Mouse (Mus musculus) forebrain, embryonic 15.5 days (tissue): ENCODE data around the gene Map4k2. TPM values are rescaled to one million over a fixed set of nuclear protein-coding genes. Genes with fewer than 3 reads are reported as not detected.
"Not testable (repeated sequence)": the region's sequence is repeated elsewhere in the genome, so short reads cannot be mapped to it uniquely, and the experiment has no call there.

Source experiments
- ATAC-seq: fragments of 200-750 bp; cut with Nextera tagmentation; replicated peaks from 2 replicates; pipeline ENCODE4 v1.8.0; 2017; ENCODE audit warnings: mild to moderate bottlenecking, moderate TSS enrichment, moderate library complexity
- H3K27ac ChIP-seq: fragments of 300-500 bp; sonication (generic); replicated peaks from 2 replicates; pipeline ENCODE4 v1.5.1; 2015; ENCODE audit warnings: mild to moderate bottlenecking, inconsistent platforms
- H3K27me3 ChIP-seq: fragments of 300-500 bp; sonication (generic); 2 replicates; pipeline ENCODE4 v1.6.1; 2015; ENCODE audit warnings: inconsistent platforms
- H3K36me3 ChIP-seq: fragments of 300-500 bp; sonication (generic); 2 replicates; pipeline ENCODE4 v1.6.1; 2015; ENCODE audit warnings: mild to moderate bottlenecking, inconsistent platforms
- H3K4me1 ChIP-seq: fragments of 300-500 bp; sonication (generic); 2 replicates; pipeline ENCODE4 v1.6.1; 2015; ENCODE audit warnings: inconsistent platforms
- H3K4me2 ChIP-seq: fragments of 300-500 bp; sonication (generic); replicated peaks from 2 replicates; pipeline ENCODE4 v1.6.1; 2015; ENCODE audit warnings: mild to moderate bottlenecking, inconsistent platforms
- H3K4me3 ChIP-seq: fragments of 300-500 bp; sonication (generic); 2 replicates; pipeline ENCODE4 v1.5.1; 2015; ENCODE audit warnings: mild to moderate bottlenecking, inconsistent platforms
- H3K9ac ChIP-seq: fragments of 300-500 bp; sonication (generic); replicated peaks from 2 replicates; pipeline ENCODE4 v1.6.1; 2015; ENCODE audit warnings: mild to moderate bottlenecking, inconsistent platforms
- H3K9me3 ChIP-seq: fragments of 300-500 bp; sonication (generic); 2 replicates; pipeline ENCODE4 v1.6.1; 2016; ENCODE audit warnings: inconsistent platforms
- WGBS: fragments of 180-500 bp; shearing (Covaris S2); methylation state at CpG from one replicate; pipeline ENCODE4 v1.1.7; 2015; ENCODE audit warnings: mixed read lengths; 5-methylcytosine and 5-hydroxymethylcytosine counted together
- polyA plus RNA-seq: library from polyadenylated mRNA; unstranded; fragments of >200 nt; fragmentation: Nextera tagmentation; extraction: Ambion mirVana; gene quantifications from 2 replicates; pipeline ENCODE4 v1.2.1, GENCODE M21; 2015

Gene Map4k2
- polyA plus RNA-seq, 1 experiment from 2014 or later = 12.7 TPM

DNA sequence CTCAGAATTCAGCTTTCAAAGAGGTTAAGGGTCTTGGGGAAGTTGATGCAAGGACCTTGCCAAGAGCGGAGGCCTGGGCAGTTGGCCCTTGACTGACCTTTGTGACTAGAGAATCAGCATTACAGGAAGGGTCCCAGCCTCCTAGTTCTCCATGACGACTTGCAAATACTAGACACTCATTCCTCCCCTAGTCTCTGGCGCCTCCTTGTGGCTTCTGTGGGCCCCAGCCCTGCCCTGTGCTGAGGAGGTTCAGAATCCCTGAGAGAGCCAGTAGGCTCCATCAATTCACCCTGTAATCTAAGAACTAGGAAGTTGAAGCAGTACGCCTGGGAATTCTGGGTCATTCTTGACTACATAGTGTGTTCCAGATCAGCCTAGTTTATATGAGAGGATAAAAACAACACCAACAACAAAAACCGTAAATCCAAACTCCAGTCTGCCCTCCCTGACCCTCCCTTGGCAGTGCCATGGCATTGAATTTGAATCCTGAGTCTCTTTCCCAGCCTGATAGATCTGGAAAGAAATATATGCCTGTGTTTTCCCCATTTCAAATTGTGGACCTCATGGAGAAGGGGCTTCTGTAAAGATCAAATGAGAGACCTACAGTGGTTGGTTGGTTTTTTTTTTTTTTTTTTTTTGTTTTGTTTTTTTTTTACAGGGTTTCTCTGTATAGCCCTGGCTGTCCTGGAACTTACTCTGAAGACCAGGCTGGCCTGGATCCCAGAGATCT is 36.0 kb upstream of the Map4k2 start:
- Histone ChIP-seq H3K4me1 (peaks cover 11% of the 10 kb centered on the region), H3K9me3 (no peaks in the 10 kb centered on the region), H3K27me3 (no peaks in the 10 kb centered on the region), H3K27ac (no peak overlapping the region), H3K4me2 (no peak overlapping the region), H3K4me3 (no peak overlapping the region), H3K36me3 (0 out of 2 replicates have a peak, but pooled peaks cover 7% of the 10 kb centered on the region), H3K9ac (no peak overlapping the region)
- WGBS = 31% methylated on average over 5 of the region's 5 CpGs
- ATAC-seq = 0 out of 2 replicates have a peak, but pooled peaks have one; percentile 30

DNA sequence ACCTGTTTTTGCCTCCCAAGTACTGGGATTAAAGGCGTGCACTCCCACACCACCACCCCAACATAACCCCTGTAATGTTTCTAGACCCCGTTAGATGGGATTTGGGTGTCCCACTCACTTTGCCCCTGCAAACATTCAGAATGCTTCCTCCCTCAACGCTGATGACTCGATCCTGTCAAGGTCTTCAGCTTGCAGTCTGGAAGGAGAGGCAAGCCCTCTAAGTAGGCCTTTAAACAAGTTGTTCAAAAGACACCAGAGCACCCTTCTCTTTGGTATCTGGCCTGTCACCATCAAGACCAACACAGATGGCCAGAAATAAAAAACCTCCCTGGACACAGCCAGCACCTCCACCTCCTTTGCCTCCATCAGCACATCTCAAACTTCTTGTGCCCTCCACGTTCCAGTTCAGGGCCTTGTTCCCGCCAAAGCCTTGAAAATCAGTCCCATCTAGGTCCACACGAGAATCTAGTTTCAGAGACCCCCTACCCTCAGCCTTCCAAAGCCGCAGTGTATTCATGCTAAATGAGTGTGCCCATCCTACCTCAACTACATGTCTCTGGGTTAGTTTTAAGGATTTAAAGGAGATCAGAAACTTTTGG is 35.3 kb upstream of the Map4k2 start:
- ATAC-seq = no peak
- Histone ChIP-seq H3K4me2 (peak overlapping the region; percentile 67), H3K4me1 (peaks cover 11% of the 10 kb centered on the region), H3K27ac (no peak overlapping the region), H3K9me3 (no peaks in the 10 kb centered on the region), H3K27me3 (no peaks in the 10 kb centered on the region), H3K9ac (no peak overlapping the region), H3K36me3 (0 out of 2 replicates have a peak, but pooled peaks cover 4% of the 10 kb centered on the region), H3K4me3 (peak overlapping the region; percentile 53)
- WGBS = 59% methylated on average over 8 of the region's 8 CpGs

DNA sequence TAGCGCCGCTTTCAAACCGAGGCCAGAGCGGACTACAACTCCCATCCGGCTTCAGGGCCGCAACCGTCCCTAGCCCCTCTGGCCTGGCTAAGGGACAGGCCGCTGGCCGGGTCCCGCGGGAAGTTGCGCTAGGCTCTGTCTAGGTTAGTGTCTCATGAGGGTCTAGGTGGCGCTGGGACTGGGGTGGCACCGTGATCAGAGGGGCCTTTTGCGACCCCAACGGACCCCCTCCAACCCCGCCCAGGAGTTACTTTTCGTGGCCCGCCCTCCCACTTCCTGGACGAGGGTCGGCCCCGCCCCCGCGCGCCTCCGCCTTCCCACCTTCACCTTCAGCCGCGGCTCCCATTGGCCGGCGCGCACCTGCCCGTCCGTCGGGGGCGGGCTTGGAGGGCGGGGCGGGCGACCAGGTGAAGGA is 34.8 kb upstream of the Map4k2 start, which contains the start of gene Cdc42bpg:
Gene Cdc42bpg, plus strand, starts transcription at position 320 of the 415 bp plus-strand sequence.
- peak within 1 kb of the TSS; percentile 38; the same call in 1 of the 2 replicates for H3K27ac ChIP-seq
- no peaks in the 10 kb centered on the region for H3K36me3 ChIP-seq
- peak; percentile 72 for ATAC-seq
- under 1% methylated on average over 30 of the region's 38 CpGs for WGBS
- H3K4me1 ChIP-seq = peaks cover 11% of the 10 kb centered on the region
- H3K4me2 ChIP-seq = peak within 1 kb of the TSS; percentile 67
- H3K27me3 ChIP-seq = no peaks in the 10 kb centered on the region
- peak within 1 kb of the TSS; percentile 50 for H3K9ac ChIP-seq
- H3K9me3 ChIP-seq = no peaks in the 10 kb centered on the region
- peak within 1 kb of the TSS; percentile 53 for H3K4me3 ChIP-seq

- H3K36me3 ChIP-seq = no peaks in the 10 kb centered on the region
- peak overlapping the region; percentile 67 for H3K4me2 ChIP-seq
- 0% methylated on average over 32 of the region's 34 CpGs for WGBS
- peak; percentile 53; the same call in 1 of the 2 replicates for ATAC-seq
- peaks cover 11% of the 10 kb centered on the region for H3K4me1 ChIP-seq
- H3K4me3 ChIP-seq = peak overlapping the region; percentile 53
- H3K27ac ChIP-seq = no peak overlapping the region
- H3K9ac ChIP-seq = peak overlapping the region; percentile 50
- H3K27me3 ChIP-seq = no peaks in the 10 kb centered on the region
- H3K9me3 ChIP-seq = no peaks in the 10 kb centered on the region
Measured at GRCm38 (mm10) chr19:6306586-6306985, 34.3 kb upstream of the Map4k2 start.

DNA sequence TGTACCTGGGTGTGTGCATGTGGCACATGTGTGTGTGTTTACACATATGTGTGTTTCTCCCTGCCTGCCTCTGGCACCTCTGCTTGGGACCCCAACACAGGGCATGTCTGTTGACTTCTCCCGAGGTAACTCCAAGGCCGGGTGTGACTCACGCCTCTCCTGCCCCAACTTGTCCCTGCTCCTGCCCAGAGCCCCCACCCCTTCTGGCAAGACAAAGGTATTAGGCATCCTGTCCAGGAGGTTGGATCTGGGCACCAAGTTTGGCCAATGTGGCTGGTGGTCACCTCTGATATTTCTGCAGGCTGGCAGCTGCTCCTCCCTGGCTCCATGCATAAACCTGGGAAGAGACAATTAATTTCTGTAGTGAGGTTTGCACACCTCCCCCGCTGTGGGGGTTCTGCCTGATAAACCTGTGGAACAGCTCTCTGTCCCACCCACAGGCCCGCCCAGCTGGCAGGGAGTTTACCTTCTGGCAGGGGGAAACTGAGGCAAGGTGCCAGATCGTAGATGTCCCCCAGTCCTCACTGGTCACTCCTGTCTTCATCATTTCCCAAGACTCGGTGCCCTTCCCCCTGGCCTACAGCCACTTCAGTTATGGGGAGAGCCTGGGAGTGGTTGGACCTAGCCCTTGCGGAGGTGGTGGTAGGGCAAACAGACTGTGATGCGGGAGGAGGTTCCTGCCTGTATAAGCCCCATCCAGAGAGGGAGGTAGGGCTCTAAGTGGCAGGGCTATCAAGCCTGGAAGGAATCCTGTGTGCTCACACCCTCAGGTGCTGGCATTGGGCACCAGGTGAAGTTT is 33.0 kb upstream of the Map4k2 start:
- Histone ChIP-seq H3K9ac (no peak overlapping the region), H3K9me3 (no peaks in the 10 kb centered on the region), H3K4me3 (no peak overlapping the region), H3K4me1 (peaks cover 11% of the 10 kb centered on the region), H3K36me3 (no peaks in the 10 kb centered on the region), H3K27ac (no peak overlapping the region), H3K4me2 (no peak overlapping the region), H3K27me3 (no peaks in the 10 kb centered on the region)
- WGBS = 84% methylated on average over 9 of the region's 9 CpGs
- ATAC-seq = no peak

GRCm38 (mm10) chr19:6310181-6310580 is 30.8 kb upstream of the Map4k2 start:
- Histone ChIP-seq H3K4me2 (no peak overlapping the region), H3K36me3 (no peaks in the 10 kb centered on the region), H3K9ac (no peak overlapping the region), H3K27ac (no peak overlapping the region), H3K4me3 (no peak overlapping the region), H3K4me1 (peaks cover 11% of the 10 kb centered on the region), H3K9me3 (no peaks in the 10 kb centered on the region), H3K27me3 (no peaks in the 10 kb centered on the region)
- WGBS = 90% methylated on average over 5 of the region's 5 CpGs
- no peak for ATAC-seq

DNA sequence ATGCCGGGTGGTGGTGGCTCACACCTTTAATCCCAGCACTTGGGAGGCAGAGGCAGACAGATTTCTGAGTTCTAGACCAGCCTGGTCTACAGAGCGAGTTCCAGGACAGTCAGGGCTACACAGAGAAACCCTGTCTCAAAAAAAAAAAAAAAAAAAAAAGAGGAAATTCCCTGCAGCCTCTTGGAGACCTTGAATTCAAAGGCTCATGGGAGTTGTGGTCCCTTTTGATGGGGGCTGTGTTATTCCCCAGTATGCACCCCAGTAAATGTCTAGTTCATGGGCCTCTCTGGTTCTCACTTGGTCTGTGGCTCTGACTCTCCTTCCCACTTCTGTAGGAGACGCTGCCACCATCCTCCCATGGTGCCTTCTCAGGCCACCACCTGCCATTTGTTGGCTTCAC is 29.2 kb upstream of the Map4k2 start:
- not testable (repeated sequence) for H3K27me3 ChIP-seq, H3K4me1 ChIP-seq, ATAC-seq, H3K9me3 ChIP-seq, H3K4me2 ChIP-seq, H3K27ac ChIP-seq, H3K36me3 ChIP-seq, H3K4me3 ChIP-seq, H3K9ac ChIP-seq
- WGBS = 87% methylated on average over 3 of the region's 3 CpGs

DNA sequence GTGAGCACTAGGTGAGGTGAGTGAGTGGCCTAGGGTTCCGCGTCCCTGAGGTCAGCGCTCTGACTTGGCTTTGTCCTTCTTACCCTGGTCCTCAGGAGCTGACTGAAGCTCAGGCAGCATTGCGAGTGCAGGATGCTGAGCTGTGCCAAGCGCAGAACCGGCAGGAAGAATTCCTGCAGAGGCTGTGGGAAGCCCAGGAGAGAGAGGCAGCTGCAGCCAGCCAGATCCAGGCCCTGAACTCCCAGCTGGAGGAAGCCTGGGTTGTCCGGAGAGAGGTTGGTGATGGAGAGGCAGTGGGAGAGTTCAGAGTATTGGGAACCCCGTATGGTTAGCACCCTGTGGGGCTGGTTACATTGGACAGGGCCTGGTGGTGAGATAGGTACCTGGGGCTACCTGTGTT is 27.1 kb upstream of the Map4k2 start:
- 91% methylated on average over 8 of the region's 8 CpGs for WGBS
- no peak for ATAC-seq
- H3K36me3 ChIP-seq = no peaks in the 10 kb centered on the region

DNA sequence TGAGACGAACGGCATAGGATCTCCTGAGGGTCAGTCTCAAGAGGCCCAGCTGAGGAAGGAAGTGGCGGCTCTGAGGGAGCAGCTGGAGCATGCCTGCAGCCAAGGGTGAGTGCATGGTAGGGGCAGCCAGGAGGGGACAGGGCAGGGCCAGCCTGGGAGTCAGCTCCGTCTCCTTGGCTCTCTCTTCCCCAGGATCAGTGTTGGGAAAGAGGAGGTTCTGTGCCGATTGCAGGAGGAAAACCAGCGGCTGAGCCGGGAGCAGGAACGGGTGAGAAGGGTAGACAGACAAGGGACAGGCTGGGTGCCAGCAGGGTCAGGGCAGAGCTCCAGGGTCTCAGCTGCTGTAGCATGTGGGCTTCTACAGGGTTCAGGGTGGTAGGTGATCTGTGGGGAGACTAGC is 26.4 kb upstream of the Map4k2 start:
- no peak for ATAC-seq
- H3K36me3 ChIP-seq = no peaks in the 10 kb centered on the region
- H3K4me1 ChIP-seq = no peaks in the 10 kb centered on the region
- H3K9me3 ChIP-seq = no peaks in the 10 kb centered on the region
- no peak overlapping the region for H3K4me2 ChIP-seq
- H3K4me3 ChIP-seq = no peak overlapping the region
- no peak overlapping the region for H3K9ac ChIP-seq
- no peaks in the 10 kb centered on the region for H3K27me3 ChIP-seq
- no peak overlapping the region for H3K27ac ChIP-seq
- 89% methylated on average over 8 of the region's 8 CpGs for WGBS

More for the DNA sequence above, 27.1 kb upstream of the Map4k2 start:
- Histone ChIP-seq H3K4me3 (no peak overlapping the region), H3K4me1 (no peaks in the 10 kb centered on the region), H3K9ac (no peak overlapping the region), H3K9me3 (no peaks in the 10 kb centered on the region), H3K4me2 (no peak overlapping the region), H3K27ac (no peak overlapping the region), H3K27me3 (no peaks in the 10 kb centered on the region)

DNA sequence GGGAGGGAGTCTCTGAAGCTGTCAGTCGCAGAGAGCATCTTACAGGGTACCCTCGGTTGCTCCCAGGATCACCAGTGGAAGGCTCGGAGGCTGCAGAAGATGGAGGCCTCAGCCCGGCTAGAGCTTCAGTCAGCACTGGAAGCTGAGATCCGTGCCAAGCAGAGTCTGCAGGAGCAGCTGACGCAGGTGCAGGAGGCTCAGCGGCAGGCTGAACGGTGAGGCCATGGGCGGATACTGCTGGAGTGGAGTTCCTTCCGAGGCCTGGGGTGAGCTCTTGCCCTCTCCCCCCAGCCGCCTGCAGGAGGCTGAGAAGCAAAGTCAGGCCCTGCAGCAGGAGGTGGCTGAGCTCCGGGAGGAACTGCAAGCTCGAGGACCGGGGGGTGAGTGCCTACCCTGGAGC is 25.4 kb upstream of the Map4k2 start:
- WGBS = 77% methylated on average over 14 of the region's 14 CpGs
- no peaks in the 10 kb centered on the region for H3K4me1 ChIP-seq
- no peak overlapping the region for H3K27ac ChIP-seq
- no peak overlapping the region for H3K4me3 ChIP-seq
- H3K27me3 ChIP-seq = no peaks in the 10 kb centered on the region
- H3K36me3 ChIP-seq = no peaks in the 10 kb centered on the region
- H3K9ac ChIP-seq = no peak overlapping the region
- H3K4me2 ChIP-seq = no peak overlapping the region
- no peak for ATAC-seq
- no peaks in the 10 kb centered on the region for H3K9me3 ChIP-seq

DNA sequence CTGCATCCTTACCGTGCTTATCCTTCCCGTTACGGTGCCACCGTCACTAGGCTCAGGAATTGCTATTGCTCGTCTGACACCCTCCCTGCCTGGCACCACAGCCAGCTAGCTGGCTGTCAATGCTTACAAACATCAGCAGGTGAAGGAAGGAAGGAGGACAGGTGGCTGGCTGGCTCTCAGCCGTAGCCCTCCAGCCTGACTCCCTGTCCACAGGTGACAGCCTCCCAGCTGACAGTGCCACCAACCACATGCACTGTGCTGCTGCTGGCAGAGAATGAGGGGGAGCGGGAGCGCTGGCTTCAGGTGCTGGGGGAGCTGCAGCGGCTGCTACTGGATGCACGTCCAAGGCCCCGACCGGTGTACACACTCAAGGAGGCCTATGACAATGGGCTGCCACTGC is 22.8 kb upstream of the Map4k2 start:
- no peak overlapping the region for H3K9ac ChIP-seq
- H3K9me3 ChIP-seq = no peaks in the 10 kb centered on the region
- H3K27ac ChIP-seq = no peak overlapping the region
- H3K4me1 ChIP-seq = no peaks in the 10 kb centered on the region
- ATAC-seq = no peak
- 88% methylated on average over 12 of the region's 12 CpGs for WGBS
- H3K36me3 ChIP-seq = no peaks in the 10 kb centered on the region
- no peaks in the 10 kb centered on the region for H3K27me3 ChIP-seq
- H3K4me3 ChIP-seq = no peak overlapping the region
- no peak overlapping the region for H3K4me2 ChIP-seq

DNA sequence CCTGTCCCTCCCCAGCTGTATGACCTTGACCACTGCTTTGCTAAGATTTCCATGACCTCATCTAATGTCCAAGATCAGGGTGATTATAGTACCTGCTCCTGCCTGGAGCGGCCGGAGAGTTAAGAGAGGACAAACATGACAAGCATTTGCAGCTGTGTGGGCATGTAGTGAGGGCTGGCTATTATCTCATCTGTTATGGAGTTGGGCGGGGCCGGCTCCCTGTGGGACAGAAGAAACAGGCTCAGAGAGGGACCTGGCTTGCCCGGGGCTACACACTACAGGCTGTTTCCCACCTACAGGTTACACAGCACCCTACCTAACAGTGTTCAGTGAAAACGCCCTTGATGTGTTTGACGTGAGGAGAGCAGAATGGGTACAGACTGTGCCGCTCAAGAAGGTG is 19.6 kb upstream of the Map4k2 start:
- no peaks in the 10 kb centered on the region for H3K36me3 ChIP-seq
- H3K4me1 ChIP-seq = no peaks in the 10 kb centered on the region
- H3K4me3 ChIP-seq = no peak overlapping the region
- 90% methylated on average over 8 of the region's 8 CpGs for WGBS
- ATAC-seq = no peak
- no peak overlapping the region for H3K9ac ChIP-seq
- no peaks in the 10 kb centered on the region for H3K9me3 ChIP-seq
- no peak overlapping the region for H3K27ac ChIP-seq
- no peaks in the 10 kb centered on the region for H3K27me3 ChIP-seq
- no peak overlapping the region for H3K4me2 ChIP-seq
